Comparison of ENCODE assay signal across 7 mouse cellular contexts in the genomic region with DNA sequence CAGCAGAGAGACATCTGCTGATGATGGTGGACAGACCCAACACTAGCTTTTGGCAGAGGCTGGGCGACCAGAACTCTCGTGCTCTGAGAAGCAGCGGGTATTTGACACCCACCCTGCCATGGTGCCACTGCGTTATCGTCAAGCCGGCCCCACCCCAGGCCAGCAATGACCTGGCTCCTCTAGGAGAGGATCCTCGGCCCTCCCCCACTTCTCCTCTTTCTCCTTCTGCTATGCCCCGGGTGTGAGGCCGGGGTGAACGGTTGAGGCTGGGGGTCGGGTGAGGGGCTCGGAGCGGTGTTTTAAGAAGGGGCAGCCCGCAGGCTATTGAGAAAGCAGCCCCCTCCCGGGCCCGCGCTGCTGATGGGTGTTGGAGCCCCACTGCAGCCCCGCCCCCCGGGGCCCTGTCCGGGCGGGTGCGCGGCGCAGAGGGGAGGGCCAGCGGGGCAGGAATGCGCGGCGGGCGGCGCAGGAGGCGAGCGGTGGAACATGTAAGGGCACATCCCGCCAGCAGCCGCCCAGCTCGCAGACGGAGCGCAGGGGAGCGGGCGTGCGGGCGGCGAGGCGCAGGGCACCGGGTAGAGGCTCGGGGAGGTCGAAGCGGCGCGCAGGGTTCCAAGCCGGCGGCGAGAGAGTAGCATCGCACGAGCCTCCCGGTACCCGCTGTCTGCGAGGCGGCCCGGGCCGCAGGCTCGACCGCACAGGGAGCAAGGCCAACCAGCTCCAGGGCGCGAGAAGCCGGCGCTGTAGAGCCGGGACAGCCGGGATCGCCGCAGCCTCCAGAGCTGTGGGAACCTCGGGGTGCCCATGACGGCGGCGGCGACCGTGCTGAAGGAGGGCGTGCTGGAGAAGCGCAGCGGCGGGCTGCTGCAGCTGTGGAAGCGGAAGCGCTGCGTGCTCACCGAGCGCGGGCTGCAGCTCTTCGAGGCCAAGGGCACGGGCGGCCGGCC. TPM values are rescaled to one million over a fixed set of nuclear protein-coding genes. Genes with fewer than 3 reads are reported as not detected.
DNase-seq lines count a peak whose midpoint lies in the region; ATAC-seq and TF ChIP-seq lines count a peak whose summit lies in the region.

A gene (plus strand): TSS at position 475 of the 947 bp plus-strand sequence.

- peak within 1 kb of the TSS; percentile 62 for H3K4me3 ChIP-seq in cortical plate, adult 2 months (ENCODE audit: insufficient read depth, low read length)
- peak within 1 kb of the TSS; percentile 72 for H3K4me3 ChIP-seq in intestine, embryonic 15.5 days (replicated peaks)
- H3K4me3 ChIP-seq in limb, embryonic 10.5 days = peak within 1 kb of the TSS; percentile 71
- peak within 1 kb of the TSS; percentile 51 for H3K4me3 ChIP-seq in midbrain, embryonic 11.5 days (ENCODE audit: low read depth, low read length)

- under 1% methylated on average over 88 of the region's 90 CpGs for WGBS in intestine, embryonic 15.5 days
- WGBS in limb, embryonic 10.5 days = 1% methylated on average over 90 of the region's 90 CpGs
- 1% methylated on average over 86 of the region's 90 CpGs for WGBS in midbrain, embryonic 11.5 days

- peaks cover 11% of the 10 kb centered on the region; the same call in 1 of the 2 replicates for H3K36me3 ChIP-seq in intestine, embryonic 15.5 days
- H3K36me3 ChIP-seq in limb, embryonic 10.5 days = peaks cover 13% of the 10 kb centered on the region
- H3K36me3 ChIP-seq in midbrain, embryonic 11.5 days (ENCODE audit: control insufficient read depth, insufficient read depth, low read length) = no peaks in the 10 kb centered on the region

- H3K27ac ChIP-seq in cortical plate, adult 2 months (ENCODE audit: insufficient read depth, low read length) = peak within 1 kb of the TSS; percentile 67
- peak within 1 kb of the TSS; percentile 90 for H3K27ac ChIP-seq in intestine, embryonic 15.5 days
- H3K27ac ChIP-seq in limb, embryonic 10.5 days = peak within 1 kb of the TSS; percentile 93
- H3K27ac ChIP-seq in midbrain, embryonic 11.5 days (ENCODE audit: low read depth, low read length) = no peak within 1 kb of the TSS

- H3K9me3 ChIP-seq in intestine, embryonic 15.5 days = no peaks in the 10 kb centered on the region
- H3K9me3 ChIP-seq in limb, embryonic 10.5 days (replicated peaks) = no peaks in the 10 kb centered on the region
- no peaks in the 10 kb centered on the region for H3K9me3 ChIP-seq in midbrain, embryonic 11.5 days (ENCODE audit: control insufficient read depth, low read length)

- no peak for TF ChIP-seq CTCF in cortical plate, adult 2 months (IDR thresholded peaks at IDR 0.05; ENCODE audit: extremely low read depth, insufficient read depth, low read length)

- no peaks in the 10 kb centered on the region for H3K27me3 ChIP-seq in intestine, embryonic 15.5 days (replicated peaks)
- peaks cover 25% of the 10 kb centered on the region for H3K27me3 ChIP-seq in limb, embryonic 10.5 days (ENCODE audit: low read depth, poor library complexity, severe bottlenecking)
- H3K27me3 ChIP-seq in midbrain, embryonic 11.5 days (ENCODE audit: control insufficient read depth, insufficient read depth, low read length) = peaks cover 6% of the 10 kb centered on the region; the same call in 1 of the 2 replicates

- ATAC-seq in intestine, embryonic 15.5 days = peak; percentile 94
- peak; percentile 87 for ATAC-seq in midbrain, embryonic 11.5 days (ENCODE audit: low FRiP score)

- H3K4me2 ChIP-seq in intestine, embryonic 15.5 days (replicated peaks) = peak within 1 kb of the TSS; percentile 97
- H3K4me2 ChIP-seq in midbrain, embryonic 11.5 days = peak within 1 kb of the TSS; percentile 93

- H3K9ac ChIP-seq in intestine, embryonic 15.5 days = peak within 1 kb of the TSS; percentile 82
- H3K9ac ChIP-seq in midbrain, embryonic 11.5 days (ENCODE audit: low read length) = peak within 1 kb of the TSS; percentile 81

- DNase-seq in adipocyte (ENCODE audit: low spot score) = peak; percentile 73
- peak; percentile 79 to 84 for DNase-seq in gastrocnemius, postnatal 4 days (ENCODE audit: low spot score in 2 of 2)
- DNase-seq in limb, embryonic 10.5 days (ENCODE audit: low spot score) = peak; percentile 84
- peak; percentile 96 for DNase-seq in midbrain, embryonic 11.5 days (ENCODE audit: low spot score, missing footprints)
- DNase-seq in spleen, postnatal 10 days (ENCODE audit: low spot score in 2 of 2) = peak; percentile 26 to 52

- no peaks in the 10 kb centered on the region; the same call in 1 of the 2 replicates for H3K4me1 ChIP-seq in cortical plate, adult 2 months (ENCODE audit: control insufficient read depth, insufficient read depth, low read length)
- H3K4me1 ChIP-seq in intestine, embryonic 15.5 days (replicated peaks) = peaks cover 27% of the 10 kb centered on the region
- H3K4me1 ChIP-seq in limb, embryonic 10.5 days = peaks cover 58% of the 10 kb centered on the region
- peaks cover 10% of the 10 kb centered on the region for H3K4me1 ChIP-seq in midbrain, embryonic 11.5 days (ENCODE audit: control insufficient read depth, insufficient read depth, low read length)

- peak; percentile 45; the same call in 1 of the 2 replicates for TF ChIP-seq POLR2A in cortical plate, adult 2 months (IDR thresholded peaks at IDR 0.05; ENCODE audit: extremely low read depth, insufficient read depth, low read length)

RNA-seq across cellular contexts. Expression of the gene that starts here (rescaled TPM):
- polyA plus RNA-seq in cortical plate, adult 2 months (2012; rRNA removed) = 55.8 and 57.3 TPM in 2 replicates
- 10 to 100 TPM; 30.6 to 38.0 TPM for total RNA-seq in gastrocnemius, postnatal 4 days (2021)
- 44.5 and 44.6 TPM in 2 replicates for polyA plus RNA-seq in intestine, embryonic 15.5 days (2015; fragmentation: Nextera tagmentation; extraction: Ambion mirVana)
- 30.2 and 33.0 TPM in 2 replicates for polyA plus RNA-seq in limb, embryonic 10.5 days (2016; fragmentation: Nextera tagmentation; extraction: Ambion mirVana)
- 16.9 and 19.4 TPM in 2 replicates for polyA plus RNA-seq in midbrain, embryonic 11.5 days (2014; fragmentation: Nextera tagmentation; extraction: Ambion mirVana)

Comparison
In these comparisons a context has a peak if more than half of its experiments do, and no peak if none do; other contexts are left out.
1. DNase-seq: peak in every context shown above with its lines; median percentile 96 in midbrain, embryonic 11.5 days; 84 in limb, embryonic 10.5 days; 82 in gastrocnemius, postnatal 4 days; 73 in adipocyte; 39 in spleen, postnatal 10 days.